Mouse (Mus musculus): Measurements from ENCODE around the gene Ptprj. TPM values are rescaled to one million over a fixed set of nuclear protein-coding genes. Genes with fewer than 3 reads are reported as not detected.
A peak's percentile ranks its signal among the peaks of the same experiment; 100 is the strongest.
"Not testable (repeated sequence)": the region's sequence is repeated elsewhere in the genome, so short reads cannot be mapped to it uniquely, and the experiment has no call there.

The Ptprj gene
- total RNA-seq, 2 experiments from 2014 or later = 2.7 to 3.6 TPM

GRCm38 (mm10) chr2:90579728-90580235 is 665 bp downstream of the Ptprj start:
- intact Hi-C loops (cut with DNase I) = loop anchor here (5.0 kb wide), 3 partner anchors 37 to 107 kb away; no protein-coding TSS in a partner anchor
- peak; percentile 21 to 58 for DNase-seq

GRCm38 (mm10) chr2:90579038-90579727 is 1.3 kb downstream of the Ptprj start:
- no peak for DNase-seq
- intact Hi-C loops (cut with DNase I) = loop anchor here (5.0 kb wide), 2 partner anchors 37 to 67 kb away; no protein-coding TSS in a partner anchor

- no peak for DNase-seq
These were observed 2.8 kb downstream of the Ptprj start for GRCm38 (mm10) chr2:90577451-90578279.

GRCm38 (mm10) chr2:90576936-90577335 is 3.5 kb downstream of the Ptprj start:
- DNase-seq = no peak
- intact Hi-C loops (cut with DNase I) = loop anchor here (5.0 kb wide), 2 partner anchors 35 to 65 kb away; no protein-coding TSS in a partner anchor

More at GRCm38 (mm10) chr2:90577451-90578279, 2.8 kb downstream of the Ptprj start:
- intact Hi-C loops (cut with DNase I) = loop anchor here (5.0 kb wide), 2 partner anchors 35 to 65 kb away; no protein-coding TSS in a partner anchor

GRCm38 (mm10) chr2:90576411-90576810 is 4.0 kb downstream of the Ptprj start:
- intact Hi-C loops (cut with DNase I) = loop anchor here (5.0 kb wide), 2 partner anchors 34 to 64 kb away; no protein-coding TSS in a partner anchor
- no peak for DNase-seq

GRCm38 (mm10) chr2:90575713-90576112 is 4.7 kb downstream of the Ptprj start:
- no peak for DNase-seq
- intact Hi-C loops (cut with DNase I) = loop anchor here (5.0 kb wide), 2 partner anchors 33 to 63 kb away; no protein-coding TSS in a partner anchor

- DNase-seq = no peak
- intact Hi-C loops (cut with DNase I) = loop anchor here (5.0 kb wide), 2 partner anchors 33 to 63 kb away; no protein-coding TSS in a partner anchor
These were observed 5.3 kb downstream of the Ptprj start for GRCm38 (mm10) chr2:90575116-90575515.

GRCm38 (mm10) chr2:90574536-90574935 is 5.9 kb downstream of the Ptprj start:
- DNase-seq = no peak
- intact Hi-C loops (cut with DNase I) = no loop called here

GRCm38 (mm10) chr2:90573640-90574526 is 6.6 kb downstream of the Ptprj start:
- DNase-seq = no peak
- intact Hi-C loops (cut with DNase I) = no loop called here

- no peak for DNase-seq
- intact Hi-C loops (cut with DNase I) = no loop called here
These were observed 8.3 kb downstream of the Ptprj start for GRCm38 (mm10) chr2:90572126-90572525.

- intact Hi-C loops (cut with DNase I) = not testable (repeated sequence)
These were observed 9.0 kb downstream of the Ptprj start for GRCm38 (mm10) chr2:90571399-90571798.

GRCm38 (mm10) chr2:90570871-90571270 is 9.6 kb downstream of the Ptprj start:
- DNase-seq = no peak
- intact Hi-C loops (cut with DNase I) = no loop called here

More at GRCm38 (mm10) chr2:90571399-90571798, 9.0 kb downstream of the Ptprj start:
- not testable (repeated sequence) for DNase-seq

- intact Hi-C loops (cut with DNase I) = no loop called here
- DNase-seq = no peak
These were observed 10.2 kb downstream of the Ptprj start for GRCm38 (mm10) chr2:90570216-90570615.

- DNase-seq = no peak
- intact Hi-C loops (cut with DNase I) = no loop called here
These were observed 11.4 kb downstream of the Ptprj start for GRCm38 (mm10) chr2:90568961-90569481.

- intact Hi-C loops (cut with DNase I) = no loop called here
- DNase-seq = no peak
These were observed 12.4 kb downstream of the Ptprj start for GRCm38 (mm10) chr2:90568091-90568490.

GRCm38 (mm10) chr2:90566773-90567528 is 13.5 kb downstream of the Ptprj start:
- intact Hi-C loops (cut with DNase I) = no loop called here
- DNase-seq = peak in 1 of 2 experiments; percentile 18

- peak in 1 of 2 experiments; percentile 36 for DNase-seq
- intact Hi-C loops (cut with DNase I) = no loop called here
These were observed 14.4 kb downstream of the Ptprj start for GRCm38 (mm10) chr2:90566046-90566445.

- peak in 1 of 2 experiments; percentile 30 for DNase-seq
- intact Hi-C loops (cut with DNase I) = no loop called here
These were observed 15.1 kb downstream of the Ptprj start for GRCm38 (mm10) chr2:90565192-90565929.
